Mouse (Mus musculus) stomach, postnatal 0 days (tissue): ENCODE results near the gene Asic4.

ENCODE experiments used
- CTCF ChIP-seq: IDR thresholded peaks from 2 replicates; pipeline ENCODE4 v1.5.1; 2016; ENCODE audit warnings: antibody characterized with exemption, low read depth, mild to moderate bottlenecking, moderate library complexity
- EP300 ChIP-seq: optimal IDR thresholded peaks from 2 replicates; pipeline ENCODE3; 2016; ENCODE audit warnings: antibody characterized with exemption

- TF ChIP-seq CTCF (no peak), EP300 (no peak)
Measured at GRCm38 (mm10) chr1:75498897-75499296, 48.7 kb downstream of the Asic4 start.
